Mouse (Mus musculus): ENCODE measurements at regions not wholly inside any gene's neighbourhood (a gene's known extent, or its start where the extent isn't known, plus 50 kb on each side); places are given as distances from the start of the nearest gene placed in this dataset.

DNA sequence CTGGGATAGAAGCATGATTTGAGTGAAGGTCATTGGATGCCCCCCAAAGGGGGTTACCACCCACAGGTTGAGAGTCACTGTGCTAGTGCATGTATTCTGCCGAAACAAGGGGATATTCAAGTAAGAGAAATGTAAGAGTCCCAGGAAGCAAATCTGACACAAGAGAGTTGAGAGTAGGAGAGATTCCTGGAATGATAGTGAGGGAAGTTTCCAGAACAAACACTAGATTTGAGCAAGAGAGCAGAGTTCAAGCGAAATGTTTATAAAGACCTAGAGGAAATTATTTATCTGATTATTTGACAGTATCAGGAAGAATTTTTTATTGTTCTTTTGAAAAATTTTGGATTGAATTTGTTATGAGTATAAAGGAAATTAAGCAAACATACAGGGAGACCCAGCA is 189.0 kb upstream of the Sash1 start:
- Histone ChIP-seq H3K36me3 (ENCODE audit: control insufficient read depth, insufficient read depth, low read length) (no peaks in the 10 kb centered on the region), H3K27me3 (ENCODE audit: control insufficient read depth, insufficient read depth, low read length) (no peaks in the 10 kb centered on the region), H3K4me3 (no peak overlapping the region), H3K4me1 (ENCODE audit: control insufficient read depth, insufficient read depth, low read length) (no peaks in the 10 kb centered on the region), H3K9ac (ENCODE audit: low read depth, low read length) (no peak overlapping the region), H3K79me2 (replicated peaks; ENCODE audit: control insufficient read depth, insufficient read depth, low read length) (no peaks in the 10 kb centered on the region), H3K27ac (no peak overlapping the region)
- intact Hi-C loops (cut with DNase I) = loop anchor here (5.0 kb wide), 1 partner anchor 602 kb away; the partner anchor contains the start of gene Samd5
- TF ChIP-seq EP300 (IDR thresholded peaks at IDR 0.05; ENCODE audit: insufficient read depth, low read depth, low read length) (no peak), CTCF (IDR thresholded peaks at IDR 0.05) (no peak), POLR2A (IDR thresholded peaks at IDR 0.05; ENCODE audit: insufficient read depth, low read depth, low read length) (no peak)
- no peak for DNase-seq
- WGBS = 78% methylated on average over 2 of the region's 2 CpGs

DNA sequence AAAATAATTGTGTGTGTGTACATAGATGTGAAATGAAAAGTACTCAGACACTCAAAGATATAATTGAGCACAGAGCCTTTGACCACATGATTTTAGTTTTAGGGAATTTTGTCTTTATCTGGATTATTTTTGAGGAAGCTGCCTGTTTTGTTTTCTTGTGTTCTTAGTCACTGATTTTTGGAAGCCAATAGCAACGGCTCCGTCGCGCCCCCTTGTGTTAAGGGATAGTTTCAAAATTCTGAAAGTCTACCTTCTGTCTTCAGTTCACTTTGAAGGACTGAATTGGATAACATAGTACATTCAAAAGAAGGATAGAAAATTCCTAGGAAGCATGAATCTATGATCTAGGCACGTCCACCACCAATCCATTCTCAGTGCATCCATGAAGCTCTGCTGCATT is 185.8 kb upstream of the Sash1 start:
- DNase-seq = peak in 1 of 2 experiments; percentile 58
- H3K27ac ChIP-seq = no peak overlapping the region
- H3K27me3 ChIP-seq (ENCODE audit: control insufficient read depth, insufficient read depth, low read length) = no peaks in the 10 kb centered on the region
- H3K9ac ChIP-seq (ENCODE audit: low read depth, low read length) = no peak overlapping the region
- intact Hi-C loops (cut with DNase I) = loop anchor here (2.0 to 5.0 kb wide), 2 partner anchors 277 to 606 kb away; partner anchors contain the start of gene Samd5
- no peak overlapping the region for H3K4me3 ChIP-seq
- H3K4me1 ChIP-seq (ENCODE audit: control insufficient read depth, insufficient read depth, low read length) = no peaks in the 10 kb centered on the region
- 13% methylated on average over 5 of the region's 5 CpGs for WGBS
- peak; percentile 83 for TF ChIP-seq CTCF (IDR thresholded peaks at IDR 0.05)
- TF ChIP-seq EP300 (IDR thresholded peaks at IDR 0.05; ENCODE audit: insufficient read depth, low read depth, low read length) = no peak
- no peaks in the 10 kb centered on the region for H3K79me2 ChIP-seq (replicated peaks; ENCODE audit: control insufficient read depth, insufficient read depth, low read length)
- no peaks in the 10 kb centered on the region for H3K36me3 ChIP-seq (ENCODE audit: control insufficient read depth, insufficient read depth, low read length)

DNA sequence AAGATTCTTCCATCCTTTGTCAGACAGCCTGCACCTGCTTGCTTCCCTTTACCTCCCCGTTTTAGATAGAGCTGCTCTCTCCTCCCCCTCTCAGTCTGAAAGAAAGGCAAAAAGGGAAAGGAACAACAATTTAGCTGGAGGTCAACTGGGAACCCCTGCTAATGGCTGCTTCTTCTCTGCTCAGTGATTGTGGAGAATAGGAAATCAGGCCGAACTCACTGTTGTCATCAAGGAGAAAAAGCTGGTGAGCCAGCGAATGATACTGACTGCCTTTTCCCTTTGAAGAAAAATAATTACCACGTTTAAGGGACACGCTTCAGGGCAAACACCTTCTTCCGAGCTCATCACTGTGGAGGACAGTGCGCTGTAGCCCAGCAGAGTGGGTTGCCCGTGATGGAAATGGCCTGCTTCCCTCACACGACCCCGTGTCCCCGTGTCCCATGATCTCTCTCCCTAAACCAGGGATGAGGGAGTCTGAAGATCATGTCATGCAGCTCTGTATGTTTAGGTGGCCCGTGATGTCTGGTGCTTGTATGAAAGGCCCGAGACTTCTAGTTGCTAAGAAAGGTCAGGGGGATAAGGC is 183.8 kb upstream of the Sash1 start:
- intact Hi-C loops (cut with DNase I) = loop anchor here (2.0 to 5.0 kb wide), 2 partner anchors 275 to 608 kb away; partner anchors contain the start of gene Samd5
- H3K4me1 ChIP-seq (ENCODE audit: control insufficient read depth, insufficient read depth, low read length) = no peaks in the 10 kb centered on the region
- no peak overlapping the region for H3K27ac ChIP-seq
- no peaks in the 10 kb centered on the region for H3K27me3 ChIP-seq (ENCODE audit: control insufficient read depth, insufficient read depth, low read length)
- no peak for DNase-seq
- TF ChIP-seq CTCF (IDR thresholded peaks at IDR 0.05) = no peak
- no peak for TF ChIP-seq EP300 (IDR thresholded peaks at IDR 0.05; ENCODE audit: insufficient read depth, low read depth, low read length)
- TF ChIP-seq POLR2A (IDR thresholded peaks at IDR 0.05; ENCODE audit: insufficient read depth, low read depth, low read length) = no peak
- H3K9ac ChIP-seq (ENCODE audit: low read depth, low read length) = no peak overlapping the region
- WGBS = 81% methylated on average over 13 of the region's 13 CpGs
- H3K79me2 ChIP-seq (replicated peaks; ENCODE audit: control insufficient read depth, insufficient read depth, low read length) = no peaks in the 10 kb centered on the region
- H3K4me3 ChIP-seq = no peak overlapping the region
- no peaks in the 10 kb centered on the region for H3K36me3 ChIP-seq (ENCODE audit: control insufficient read depth, insufficient read depth, low read length)

DNA sequence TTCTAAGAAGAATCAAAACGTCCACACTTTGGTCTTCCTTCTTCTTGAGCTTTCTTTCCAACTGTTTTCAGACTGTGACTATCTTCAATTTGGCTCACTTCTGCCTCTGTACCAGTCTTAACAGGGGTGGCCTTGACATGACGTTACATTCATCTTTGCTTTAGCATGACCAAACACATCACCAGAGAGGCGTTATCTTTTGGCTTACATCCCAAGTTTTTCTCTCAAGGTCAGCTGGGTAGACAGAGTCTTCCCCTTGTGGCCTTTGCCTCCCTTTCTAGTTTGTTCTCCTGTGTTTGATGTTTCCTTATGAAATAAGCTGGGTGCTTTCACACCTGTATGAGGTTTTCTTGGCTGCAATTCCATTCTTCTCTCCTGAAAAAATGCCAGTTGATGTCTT is 180.7 kb upstream of the Sash1 start:
- Histone ChIP-seq H3K36me3 (ENCODE audit: control insufficient read depth, insufficient read depth, low read length) (no peaks in the 10 kb centered on the region), H3K27me3 (ENCODE audit: control insufficient read depth, insufficient read depth, low read length) (no peaks in the 10 kb centered on the region), H3K4me1 (ENCODE audit: control insufficient read depth, insufficient read depth, low read length) (no peaks in the 10 kb centered on the region), H3K27ac (no peak overlapping the region), H3K9ac (ENCODE audit: low read depth, low read length) (no peak overlapping the region), H3K79me2 (replicated peaks; ENCODE audit: control insufficient read depth, insufficient read depth, low read length) (no peaks in the 10 kb centered on the region), H3K4me3 (no peak overlapping the region)
- DNase-seq = no peak
- 36% methylated on average over 3 of the region's 3 CpGs for WGBS
- intact Hi-C loops (cut with DNase I) = no loop called here
- no peak for TF ChIP-seq POLR2A (IDR thresholded peaks at IDR 0.05; ENCODE audit: insufficient read depth, low read depth, low read length)
- TF ChIP-seq CTCF (IDR thresholded peaks at IDR 0.05) = no peak
- no peak for TF ChIP-seq EP300 (IDR thresholded peaks at IDR 0.05; ENCODE audit: insufficient read depth, low read depth, low read length)

GRCm38 (mm10) chr10:9061979-9062378 is 176.1 kb upstream of the Sash1 start:
- H3K4me3 ChIP-seq = no peak overlapping the region
- no peak overlapping the region for H3K27ac ChIP-seq
- no peaks in the 10 kb centered on the region for H3K4me1 ChIP-seq (ENCODE audit: control insufficient read depth, insufficient read depth, low read length)
- no peak for TF ChIP-seq EP300 (IDR thresholded peaks at IDR 0.05; ENCODE audit: insufficient read depth, low read depth, low read length)
- TF ChIP-seq POLR2A (IDR thresholded peaks at IDR 0.05; ENCODE audit: insufficient read depth, low read depth, low read length) = no peak
- TF ChIP-seq CTCF (IDR thresholded peaks at IDR 0.05) = no peak
- H3K79me2 ChIP-seq (replicated peaks; ENCODE audit: control insufficient read depth, insufficient read depth, low read length) = no peaks in the 10 kb centered on the region
- DNase-seq = no peak
- 91% methylated on average over 3 of the region's 3 CpGs for WGBS
- intact Hi-C loops (cut with DNase I) = no loop called here
- no peaks in the 10 kb centered on the region for H3K27me3 ChIP-seq (ENCODE audit: control insufficient read depth, insufficient read depth, low read length)
- no peaks in the 10 kb centered on the region for H3K36me3 ChIP-seq (ENCODE audit: control insufficient read depth, insufficient read depth, low read length)
- no peak overlapping the region for H3K9ac ChIP-seq (ENCODE audit: low read depth, low read length)

- Histone ChIP-seq H3K4me1 (ENCODE audit: control insufficient read depth, insufficient read depth, low read length) (no peaks in the 10 kb centered on the region), H3K4me3 (no peak overlapping the region), H3K27ac (no peak overlapping the region), H3K79me2 (replicated peaks; ENCODE audit: control insufficient read depth, insufficient read depth, low read length) (no peaks in the 10 kb centered on the region), H3K9ac (ENCODE audit: low read depth, low read length) (no peak overlapping the region), H3K27me3 (ENCODE audit: control insufficient read depth, insufficient read depth, low read length) (no peaks in the 10 kb centered on the region), H3K36me3 (ENCODE audit: control insufficient read depth, insufficient read depth, low read length) (no peaks in the 10 kb centered on the region)
- WGBS = 73% methylated on average over 3 of the region's 3 CpGs
- intact Hi-C loops (cut with DNase I) = loop anchor here (2.0 kb wide), 1 partner anchor 700 kb away; no protein-coding TSS in a partner anchor
- DNase-seq = no peak
- TF ChIP-seq POLR2A (IDR thresholded peaks at IDR 0.05; ENCODE audit: insufficient read depth, low read depth, low read length) (no peak), EP300 (IDR thresholded peaks at IDR 0.05; ENCODE audit: insufficient read depth, low read depth, low read length) (no peak), CTCF (IDR thresholded peaks at IDR 0.05) (no peak)
Measured at GRCm38 (mm10) chr10:9055274-9055673, 169.4 kb upstream of the Sash1 start.

Measured in heart, adult 2 months (tissue).